Mouse (Mus musculus) thymus, postnatal 0 days (tissue): ENCODE data around the gene D230025D16Rik. TPM values are rescaled to one million over a fixed set of nuclear protein-coding genes. Genes with fewer than 3 reads are reported as not detected.
"Not testable (repeated sequence)": the region's sequence is repeated elsewhere in the genome, so short reads cannot be mapped to it uniquely, and the experiment has no call there.

Source experiments
- DNase-seq: peaks from one replicate; pipeline ENCODE4 v3.0.0-alpha.2; 2015; ENCODE audit warnings: low spot score
- polyA plus RNA-seq: library from polyadenylated mRNA; unstranded; fragments of >200 nt; fragmentation: Nextera tagmentation; extraction: Ambion mirVana; gene quantifications from 2 replicates; pipeline ENCODE4 v1.2.1, GENCODE M21; 2015

D230025D16Rik gene
- polyA plus RNA-seq, 1 experiment from 2014 or later, result 18.6 TPM

DNA sequence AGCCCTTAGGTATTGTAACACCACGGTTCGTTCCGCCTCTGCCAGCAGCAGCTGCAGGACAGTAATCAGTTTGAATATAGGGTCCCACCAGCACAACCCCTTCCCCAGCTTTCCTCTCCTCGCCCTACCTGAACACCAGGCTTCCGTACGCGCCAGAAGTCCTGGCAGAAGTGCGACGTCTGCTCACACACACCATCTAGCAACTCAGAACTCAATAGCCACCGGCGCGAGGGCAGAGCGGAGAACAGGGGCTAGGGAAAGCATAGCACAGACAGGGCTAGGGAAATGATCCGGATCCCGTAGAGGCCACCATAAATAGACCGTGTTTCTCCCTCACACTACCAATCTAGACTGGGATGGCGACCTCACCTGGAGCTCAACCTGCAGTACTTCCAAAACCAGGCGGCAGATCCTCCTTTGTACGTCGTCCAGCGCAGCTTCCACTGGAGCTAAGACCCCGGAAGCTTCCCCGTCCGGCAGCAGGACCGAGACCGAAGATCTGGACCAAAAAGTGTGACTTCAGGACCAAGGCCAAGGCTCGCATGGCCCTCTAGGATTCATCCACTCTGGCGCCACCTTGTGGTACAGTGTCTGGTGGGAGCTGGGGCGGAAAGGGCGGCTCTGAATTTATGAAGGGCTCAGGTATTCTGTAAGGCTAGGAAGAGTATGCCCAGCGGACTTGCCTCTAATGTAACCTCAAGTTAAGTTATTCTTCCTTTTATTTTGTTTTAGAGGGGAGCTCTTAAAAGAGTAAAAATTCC is 65.8 kb downstream of the D230025D16Rik start:
- peak; percentile 89 for DNase-seq

DNA sequence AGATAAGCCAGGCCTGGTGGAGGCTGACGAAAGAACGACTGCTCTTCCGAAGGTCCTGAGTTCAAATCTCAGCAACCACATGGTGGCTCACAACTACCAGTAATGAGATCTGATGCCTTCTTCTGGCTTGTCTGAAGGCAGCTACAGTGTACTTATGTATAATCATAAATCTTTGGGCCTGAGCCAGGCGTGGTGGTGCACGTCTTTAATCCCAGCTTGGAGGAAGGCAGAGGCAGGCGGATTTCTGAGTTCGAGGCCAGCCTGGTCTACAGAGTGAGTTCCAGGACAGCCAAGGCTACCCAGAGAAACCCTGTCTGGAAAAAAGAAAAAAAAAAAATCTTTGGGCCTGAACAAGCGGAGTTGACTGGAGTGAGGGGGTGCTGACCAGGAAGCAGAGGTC is 66.4 kb downstream of the D230025D16Rik start:
- not testable (repeated sequence) for DNase-seq

DNA sequence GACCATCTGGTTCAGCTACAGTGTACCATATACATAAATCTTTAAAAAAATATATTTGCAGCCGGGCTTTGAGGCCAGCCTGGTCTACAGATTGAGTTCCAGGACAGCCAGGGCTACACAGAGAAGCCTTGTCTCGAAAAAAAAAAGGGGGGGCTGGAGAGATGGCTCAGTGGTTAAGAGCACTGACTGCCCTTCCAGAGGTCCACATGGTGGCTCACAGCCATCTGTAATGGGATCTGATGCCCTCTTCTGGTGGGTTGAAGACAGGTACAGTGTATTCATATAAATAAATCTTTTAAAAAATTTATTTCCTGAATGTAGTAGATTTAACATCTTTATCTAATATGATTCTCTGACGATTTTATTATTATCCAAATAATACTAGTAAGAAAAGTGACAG is 66.9 kb downstream of the D230025D16Rik start:
- DNase-seq, result not testable (repeated sequence)

DNA sequence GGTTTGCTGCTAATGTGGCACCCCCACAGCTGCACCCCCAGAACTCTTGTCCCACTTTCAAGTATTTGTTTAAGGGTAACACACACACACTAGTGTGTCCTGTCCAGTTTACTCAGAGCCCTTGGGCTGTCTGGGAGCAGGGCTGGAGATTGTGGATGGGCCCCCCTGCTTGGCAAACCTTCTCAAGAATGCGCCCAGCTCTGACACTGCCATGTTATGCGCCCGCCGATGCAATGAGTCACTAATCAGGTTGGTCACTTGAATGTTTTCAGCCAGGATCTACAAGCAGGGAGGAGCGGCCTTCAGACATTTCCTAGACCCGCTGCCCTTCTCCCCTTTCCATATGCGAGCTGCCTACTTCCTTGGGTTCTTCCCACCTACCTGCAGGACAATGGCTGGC is 67.5 kb downstream of the D230025D16Rik start:
- no peak for DNase-seq

DNA sequence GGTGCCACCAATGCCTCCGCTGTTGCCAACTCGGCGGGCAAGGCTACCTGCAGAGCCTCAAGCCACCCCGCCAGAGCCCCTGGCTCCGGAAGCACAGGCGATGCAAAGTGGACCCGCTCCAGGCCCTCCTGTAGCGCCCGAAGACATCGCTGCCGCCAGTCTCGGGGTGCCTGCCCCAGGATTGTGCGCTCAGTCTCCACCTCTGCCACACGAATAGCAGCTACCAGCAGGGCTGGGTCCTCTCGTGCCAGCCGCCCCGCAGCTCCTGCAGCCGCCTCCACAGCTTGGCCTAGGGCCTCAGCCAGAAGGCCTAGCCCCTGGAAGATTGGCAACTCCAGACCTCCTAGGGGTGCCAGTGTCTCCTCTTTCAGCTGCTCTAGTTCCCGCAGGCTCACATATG is 68.5 kb downstream of the D230025D16Rik start:
- DNase-seq, result no peak

DNA sequence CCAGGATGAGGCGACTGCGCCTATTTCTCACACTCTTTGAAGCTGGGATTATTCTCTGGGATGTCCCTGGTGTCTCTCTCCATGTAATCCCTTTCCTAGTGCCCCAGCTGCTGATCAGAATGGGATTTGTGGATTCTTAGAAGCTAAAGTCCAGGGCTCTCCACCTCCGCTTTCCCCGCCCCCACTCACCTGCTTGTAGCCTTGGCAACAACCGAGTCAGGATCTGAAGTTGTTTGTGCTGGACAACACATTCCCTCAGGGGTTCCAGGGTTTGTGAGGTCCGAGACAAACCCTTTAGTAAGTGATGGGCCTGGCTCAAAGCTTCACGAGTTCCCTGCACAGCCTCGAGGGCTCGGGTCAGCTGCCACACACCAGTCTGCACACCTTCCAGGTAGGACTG is 69.8 kb downstream of the D230025D16Rik start:
- no peak for DNase-seq

DNA sequence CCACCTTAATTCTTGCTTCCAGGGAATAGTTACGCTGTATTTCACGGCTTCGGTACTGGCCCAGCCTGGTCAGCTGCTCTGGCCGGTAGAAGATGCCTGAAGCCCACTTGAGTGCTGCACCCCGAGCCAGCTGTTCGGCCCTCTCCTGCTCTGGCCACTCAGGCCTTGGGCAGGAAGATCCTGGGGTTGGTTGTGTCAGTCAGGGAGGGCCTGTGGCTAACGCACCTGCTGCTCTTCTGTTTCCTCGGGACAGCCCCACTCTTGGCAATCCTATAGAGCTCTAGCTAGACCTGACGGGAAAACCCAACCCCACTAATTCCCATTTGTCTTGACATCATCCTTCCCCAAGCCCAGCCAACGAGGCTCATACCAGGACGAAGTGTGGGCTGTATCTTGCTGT is 70.3 kb downstream of the D230025D16Rik start:
- DNase-seq, result no peak

DNA sequence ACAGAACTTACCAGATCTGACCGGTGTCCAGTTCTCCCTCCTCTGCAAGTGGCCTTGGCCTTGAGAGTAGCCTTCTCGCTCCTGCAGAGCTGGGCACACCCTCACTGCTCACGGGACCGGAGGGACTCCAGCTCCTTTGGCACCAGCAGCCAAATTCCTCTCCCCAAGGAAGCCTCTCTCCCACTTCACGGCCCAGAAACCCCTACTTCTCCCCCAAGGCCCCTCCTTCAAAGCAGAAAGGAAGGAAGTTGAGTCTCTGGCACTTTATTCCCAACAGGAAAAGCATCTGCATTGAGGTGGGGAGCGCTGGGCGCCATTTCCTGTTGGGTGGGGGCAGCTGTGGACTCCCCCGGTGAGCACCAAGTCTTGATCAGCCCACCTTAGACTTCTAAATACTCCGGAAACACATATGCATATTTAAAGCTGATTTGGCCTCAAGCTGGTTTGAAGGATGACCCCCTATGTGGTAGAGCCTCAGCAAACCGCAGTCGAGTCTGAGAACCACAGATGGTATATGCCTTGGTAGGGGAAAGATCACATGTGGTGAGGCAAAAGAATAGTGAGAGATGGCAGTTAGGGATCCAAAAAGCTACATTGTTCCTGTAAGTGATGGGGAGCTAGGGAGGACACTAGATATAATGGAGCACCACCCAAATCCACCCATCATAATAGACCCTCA is 71.1 kb downstream of the D230025D16Rik start, which contains the start of gene Exoc3l:
Exoc3l (minus strand) TSS at position 207 of the 679 bp plus-strand sequence.
- peak; percentile 37 for DNase-seq

DNA sequence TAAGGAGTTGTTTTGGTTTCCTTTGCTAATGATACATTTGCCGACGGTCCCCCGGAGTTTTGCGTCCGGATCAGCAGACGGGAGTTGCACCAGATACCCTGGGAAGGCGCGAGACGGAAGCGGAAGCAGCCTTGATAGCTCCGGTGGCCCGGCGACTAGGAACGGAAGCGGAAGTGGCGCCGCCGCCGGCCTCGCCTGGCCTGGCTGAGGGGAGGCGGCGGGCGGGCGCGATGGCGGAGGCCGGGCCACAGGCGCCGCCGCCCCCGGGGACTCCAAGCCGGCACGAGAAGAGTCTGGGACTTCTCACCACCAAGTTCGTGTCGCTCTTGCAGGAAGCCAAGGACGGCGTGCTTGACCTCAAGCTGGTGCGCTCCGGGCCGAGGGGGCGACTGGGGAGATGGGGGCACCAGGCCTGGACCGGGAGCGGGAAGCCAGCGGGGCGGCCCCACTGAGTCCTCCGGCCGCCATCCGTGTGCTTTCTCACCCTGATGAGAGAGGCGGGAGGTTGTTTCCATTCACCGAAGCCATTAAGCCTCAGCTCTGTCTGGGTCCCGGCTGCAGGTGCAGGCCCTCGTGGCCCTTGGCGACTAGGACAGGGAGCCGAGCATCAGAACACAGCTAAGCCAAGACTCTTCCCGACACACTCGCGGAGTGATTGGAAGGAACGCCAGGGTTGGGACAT is 72.7 kb downstream of the D230025D16Rik start, which contains the start of gene E2f4:
E2f4 (plus strand) TSS at position 153 of the 682 bp plus-strand sequence.
- peak; percentile 91 for DNase-seq

DNA sequence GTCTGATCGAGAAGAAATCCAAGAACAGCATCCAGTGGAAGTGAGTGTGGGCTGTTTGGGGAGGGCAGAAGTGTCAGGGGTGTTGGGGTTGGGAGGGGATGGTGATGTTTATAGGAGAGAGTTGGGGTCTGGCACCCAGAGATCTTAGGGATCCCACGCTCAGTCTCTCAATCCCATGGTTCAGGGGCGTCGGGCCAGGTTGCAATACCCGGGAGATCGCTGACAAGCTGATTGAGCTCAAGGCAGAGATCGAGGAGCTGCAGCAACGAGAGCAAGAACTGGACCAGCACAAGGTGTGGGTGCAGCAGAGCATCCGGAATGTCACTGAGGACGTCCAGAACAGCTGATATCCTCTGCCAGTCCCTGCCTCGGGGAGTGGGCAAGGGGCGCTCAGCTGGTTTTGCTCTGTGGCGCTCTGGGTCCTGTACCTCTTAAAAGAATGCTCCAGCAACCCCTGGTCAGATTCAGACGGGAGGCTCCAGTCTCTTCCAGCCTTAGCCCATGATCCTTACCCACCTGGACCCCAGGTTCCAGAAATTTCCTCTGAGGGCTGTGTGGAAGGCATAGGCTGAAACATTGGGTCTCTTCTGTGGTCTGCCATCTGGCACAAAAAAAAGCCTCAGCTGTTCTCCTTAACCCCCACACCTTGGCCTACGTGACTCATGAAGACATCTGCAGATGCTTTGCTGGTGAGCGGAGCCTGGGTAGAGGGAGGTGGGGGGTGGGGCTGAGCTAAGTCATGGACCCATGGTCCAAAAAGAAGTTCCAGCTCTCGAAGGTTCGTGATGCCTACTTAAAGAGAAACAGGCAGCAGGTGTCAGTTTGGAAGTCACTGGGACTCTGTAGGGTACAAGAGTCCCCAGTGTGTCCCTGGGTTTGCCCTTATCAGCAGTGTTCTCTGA is 73.7 kb downstream of the D230025D16Rik start:
- DNase-seq, result peak; percentile 72

DNA sequence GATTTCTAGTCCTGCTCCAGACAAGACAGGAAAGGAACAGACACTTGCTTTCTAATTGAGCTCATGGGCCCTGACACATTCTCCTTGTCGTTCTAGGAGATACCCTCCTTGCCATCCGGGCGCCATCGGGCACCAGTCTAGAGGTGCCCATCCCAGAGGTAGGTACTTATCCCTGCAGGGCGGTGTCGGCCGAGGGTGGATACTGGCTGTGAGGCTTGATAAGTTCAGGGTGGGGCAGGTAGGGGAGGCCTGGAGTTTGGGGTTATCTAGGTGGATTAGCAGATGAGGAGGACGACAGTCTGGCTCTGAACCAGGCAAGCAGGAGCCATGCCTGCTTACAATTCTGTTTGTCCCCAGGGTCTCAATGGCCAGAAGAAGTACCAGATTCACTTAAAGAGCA is 75.0 kb downstream of the D230025D16Rik start:
- no peak for DNase-seq

Other genes with a start within 250 kb of the D230025D16Rik start
- not detected in 2 replicates for gene Ces2h, start 224.3 kb upstream of the D230025D16Rik start, polyA plus RNA-seq
- 0.07 TPM in 1 of 2 replicates, not detected in the other for gene Ces3a, start 176.5 kb upstream of the D230025D16Rik start, polyA plus RNA-seq
- gene Ces3b, start 141.4 kb upstream of the D230025D16Rik start, polyA plus RNA-seq, result not detected in 2 replicates
- 0.06 and 0.14 TPM in 2 replicates for gene Ces4a, start 93.3 kb upstream of the D230025D16Rik start, polyA plus RNA-seq
- 68.5 and 77.3 TPM in 2 replicates for gene Cbfb, start 54.5 kb upstream of the D230025D16Rik start, polyA plus RNA-seq
- 4.9 and 5.6 TPM in 2 replicates for gene B3gnt9, start 30.0 kb downstream of the D230025D16Rik start, polyA plus RNA-seq
- gene Tradd, start 39.5 kb downstream of the D230025D16Rik start, polyA plus RNA-seq, result 51.0 and 57.0 TPM in 2 replicates
- gene Fbxl8, start 39.5 kb downstream of the D230025D16Rik start, polyA plus RNA-seq, result 7.6 and 8.2 TPM in 2 replicates
- not detected in 2 replicates for gene Hsf4, start 44.7 kb downstream of the D230025D16Rik start, polyA plus RNA-seq
- 0.42 and 0.47 TPM in 2 replicates for gene Nol3, start 51.0 kb downstream of the D230025D16Rik start, polyA plus RNA-seq
- 3.2 and 4.2 TPM in 2 replicates for gene 4931428F04Rik, start 64.7 kb downstream of the D230025D16Rik start, polyA plus RNA-seq
- 4.0 and 5.1 TPM in 2 replicates for gene Exoc3l, start 71.0 kb downstream of the D230025D16Rik start, polyA plus RNA-seq
- gene E2f4, start 72.5 kb downstream of the D230025D16Rik start, polyA plus RNA-seq, result 81.7 and 103 TPM in 2 replicates
- 9.3 and 9.4 TPM in 2 replicates for gene Elmo3, start 80.5 kb downstream of the D230025D16Rik start, polyA plus RNA-seq
- 2.1 and 4.3 TPM in 2 replicates for gene Lrrc29, start 101.1 kb downstream of the D230025D16Rik start, polyA plus RNA-seq
- 145 and 149 TPM in 2 replicates for gene Tmem208, start 101.2 kb downstream of the D230025D16Rik start, polyA plus RNA-seq
- gene Fhod1, start 122.8 kb downstream of the D230025D16Rik start, polyA plus RNA-seq, result 0.85 and 1.1 TPM in 2 replicates
- gene Slc9a5, start 123.7 kb downstream of the D230025D16Rik start, polyA plus RNA-seq, result 0.48 and 0.60 TPM in 2 replicates
- gene Plekhg4, start 148.1 kb downstream of the D230025D16Rik start, polyA plus RNA-seq, result 0.09 and 0.21 TPM in 2 replicates
- 0.04 and 0.31 TPM in 2 replicates for gene Kctd19, start 188.4 kb downstream of the D230025D16Rik start, polyA plus RNA-seq
- gene Lrrc36, start 188.4 kb downstream of the D230025D16Rik start, polyA plus RNA-seq, result 0.28 and 0.47 TPM in 2 replicates
- 31.9 and 42.4 TPM in 2 replicates for gene Tppp3, start 246.4 kb downstream of the D230025D16Rik start, polyA plus RNA-seq